Mouse (Mus musculus) liver, adult 2 months (tissue): ENCODE measurements around the gene Krcc1.

Source experiments
- CTCF ChIP-seq: fragments of 200-500 bp; IDR thresholded peaks from 2 replicates; pipeline ENCODE4 v1.5.1; 2011; ENCODE audit warnings: low read depth, low read length, control low read depth
- POLR2A ChIP-seq: fragments of 200-500 bp; IDR thresholded peaks from 2 replicates; pipeline ENCODE4 v1.6.1; 2011; ENCODE audit warnings: low read length, control low read depth; ENCODE audit not compliant: insufficient read depth; ENCODE audit errors: extremely low read depth

DNA sequence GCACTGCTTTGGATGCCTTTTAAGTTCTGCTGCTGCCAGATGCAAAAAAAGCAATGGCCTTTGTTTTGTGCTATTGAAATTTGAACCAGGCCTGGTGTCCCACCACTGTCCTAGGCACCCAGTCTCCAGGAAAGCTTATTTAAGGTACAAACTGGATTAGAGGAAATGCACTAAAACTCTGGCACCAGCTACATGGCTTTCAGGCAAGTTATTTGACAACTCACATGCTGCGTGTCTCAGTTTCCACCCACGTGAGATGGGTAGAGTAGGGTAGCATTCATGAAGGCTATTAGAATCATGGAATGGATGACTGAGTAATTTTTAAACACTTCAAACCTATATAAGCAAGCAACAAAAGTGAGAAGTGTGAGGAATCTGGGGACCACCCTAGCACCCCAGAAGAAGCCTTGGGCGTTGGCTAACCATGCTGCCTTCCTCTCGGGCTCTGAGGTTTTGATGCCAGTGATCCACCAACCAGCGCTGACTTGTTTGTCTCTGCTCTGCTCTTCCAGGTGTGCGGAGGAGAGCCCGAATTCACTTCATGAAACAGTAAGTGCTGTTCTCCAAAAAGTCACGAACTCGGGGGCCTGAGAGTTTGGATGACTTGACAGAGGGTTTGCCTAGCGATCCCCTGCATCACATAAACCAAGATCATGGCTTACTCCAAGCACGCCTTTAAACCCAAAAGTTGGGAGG is 62.2 kb downstream of the Krcc1 start:
- no peak for TF ChIP-seq CTCF
- no peak for TF ChIP-seq POLR2A
